Mouse (Mus musculus) liver, adult 2 months (tissue): ENCODE results near the gene Ccdc149. TPM values are rescaled to one million over a fixed set of nuclear protein-coding genes. Genes with fewer than 3 reads are reported as not detected.

ENCODE experiments used
- DNase-seq: peaks from one replicate; pipeline ENCODE4 v3.0.0-alpha.2; 2011; ENCODE audit warnings: low read depth, low spot score; ENCODE audit errors: extremely low read depth
- H3K27ac ChIP-seq: fragments of 200-500 bp; replicated peaks from 2 replicates; pipeline ENCODE4 v1.5.1; 2012; ENCODE audit warnings: low read depth, mild to moderate bottlenecking, control low read depth, inconsistent platforms, low read length; ENCODE audit not compliant: insufficient read depth
- H3K27me3 ChIP-seq: fragments of 200-500 bp; 2 replicates; pipeline ENCODE4 v1.6.1; 2012; ENCODE audit warnings: mild to moderate bottlenecking, moderate library complexity, low read length, inconsistent platforms; ENCODE audit not compliant: control insufficient read depth, insufficient read depth
- H3K36me3 ChIP-seq: fragments of 200-500 bp; 2 replicates; pipeline ENCODE4 v1.6.1; 2012; ENCODE audit warnings: low read length, inconsistent platforms; ENCODE audit not compliant: control insufficient read depth, insufficient read depth
- H3K4me1 ChIP-seq: fragments of 200-500 bp; 2 replicates; pipeline ENCODE4 v1.6.1; 2011; ENCODE audit warnings: low read length; ENCODE audit not compliant: control insufficient read depth, insufficient read depth
- H3K4me3 ChIP-seq: fragments of 200-500 bp; 2 replicates; pipeline ENCODE4 v1.5.1; 2011; ENCODE audit warnings: low read depth, mild to moderate bottlenecking, control low read depth, low read length, moderate library complexity; ENCODE audit not compliant: insufficient read depth
- H3K79me2 ChIP-seq: fragments of 200-500 bp; 2 replicates; pipeline ENCODE4 v1.6.1; 2012; ENCODE audit warnings: inconsistent platforms, mild to moderate bottlenecking, low read length, moderate library complexity; ENCODE audit not compliant: control insufficient read depth, insufficient read depth
- H3K9ac ChIP-seq: fragments of 200-500 bp; 2 replicates; pipeline ENCODE4 v1.6.1; 2012; ENCODE audit warnings: low read depth, mild to moderate bottlenecking, control low read depth, inconsistent platforms, low read length
- CTCF ChIP-seq: fragments of 200-500 bp; IDR thresholded peaks from 2 replicates; pipeline ENCODE4 v1.5.1; 2011; ENCODE audit warnings: low read depth, low read length, control low read depth
- POLR2A ChIP-seq: fragments of 200-500 bp; IDR thresholded peaks from 2 replicates; pipeline ENCODE4 v1.6.1; 2011; ENCODE audit warnings: low read length, control low read depth; ENCODE audit not compliant: insufficient read depth; ENCODE audit errors: extremely low read depth
- WGBS: fragments of 180-500 bp; shearing (Covaris S2); methylation state at CpG from one replicate; pipeline ENCODE4 v1.1.7; 2018; 5-methylcytosine and 5-hydroxymethylcytosine counted together
- polyA plus RNA-seq: library from polyadenylated mRNA; depleted of rRNA; stranded (reverse); fragments of >200 nt; gene quantifications from 2 replicates; pipeline ENCODE4 v1.2.3, GENCODE M21; 2012
- total RNA-seq: library from RNA; depleted of rRNA; stranded (reverse); fragments of >200 nt; gene quantifications from 2 replicates; pipeline ENCODE4 v1.2.3, GENCODE M21; 2014

Ccdc149 gene
- total and polyA plus RNA-seq, 2 experiments = 0.43 to 0.83 TPM

GRCm38 (mm10) chr5:52461434-52462124 is 9.7 kb downstream of the Ccdc149 start:
- Histone ChIP-seq H3K4me3 (no peak overlapping the region), H3K36me3 (no peaks in the 10 kb centered on the region), H3K27ac (no peak overlapping the region), H3K27me3 (no peaks in the 10 kb centered on the region), H3K79me2 (no peaks in the 10 kb centered on the region), H3K4me1 (no peaks in the 10 kb centered on the region), H3K9ac (no peak overlapping the region)
- WGBS = 64% methylated on average over 6 of the region's 6 CpGs
- no peak for DNase-seq
- no peak for TF ChIP-seq POLR2A
- no peak for TF ChIP-seq CTCF

GRCm38 (mm10) chr5:52459308-52459707 is 12.0 kb downstream of the Ccdc149 start:
- Histone ChIP-seq H3K27me3 (no peaks in the 10 kb centered on the region), H3K79me2 (no peaks in the 10 kb centered on the region), H3K36me3 (no peaks in the 10 kb centered on the region), H3K9ac (no peak overlapping the region), H3K4me1 (no peaks in the 10 kb centered on the region), H3K4me3 (no peak overlapping the region), H3K27ac (no peak overlapping the region)
- no peak for TF ChIP-seq CTCF
- no peak for TF ChIP-seq POLR2A
- WGBS = 94% methylated on average over 4 of the region's 4 CpGs
- DNase-seq = no peak

GRCm38 (mm10) chr5:52457154-52457553 is 14.2 kb downstream of the Ccdc149 start:
- no peak for DNase-seq
- H3K27me3 ChIP-seq = no peaks in the 10 kb centered on the region
- no peak overlapping the region for H3K27ac ChIP-seq
- H3K9ac ChIP-seq = no peak overlapping the region
- H3K79me2 ChIP-seq = no peaks in the 10 kb centered on the region
- WGBS = 85% methylated on average over 6 of the region's 6 CpGs
- no peaks in the 10 kb centered on the region for H3K4me1 ChIP-seq
- peaks cover 4% of the 10 kb centered on the region; the same call in 1 of the 2 replicates for H3K36me3 ChIP-seq
- H3K4me3 ChIP-seq = no peak overlapping the region
- TF ChIP-seq POLR2A (no peak), CTCF (no peak)

- WGBS = 89% methylated on average over 9 of the region's 9 CpGs
- Histone ChIP-seq H3K27ac (no peak overlapping the region), H3K4me3 (no peak overlapping the region), H3K4me1 (no peaks in the 10 kb centered on the region), H3K9ac (no peak overlapping the region), H3K79me2 (no peaks in the 10 kb centered on the region), H3K27me3 (no peaks in the 10 kb centered on the region), H3K36me3 (peaks cover 7% of the 10 kb centered on the region; the same call in 1 of the 2 replicates)
- TF ChIP-seq POLR2A (no peak), CTCF (no peak)
- no peak for DNase-seq
Observed at GRCm38 (mm10) chr5:52450821-52451220, 20.5 kb downstream of the Ccdc149 start.

GRCm38 (mm10) chr5:52449187-52449586 is 22.1 kb downstream of the Ccdc149 start:
- DNase-seq = no peak
- Histone ChIP-seq H3K4me1 (no peaks in the 10 kb centered on the region), H3K79me2 (no peaks in the 10 kb centered on the region), H3K27me3 (no peaks in the 10 kb centered on the region), H3K4me3 (no peak overlapping the region), H3K9ac (no peak overlapping the region), H3K27ac (no peak overlapping the region), H3K36me3 (peaks cover 7% of the 10 kb centered on the region; the same call in 1 of the 2 replicates)
- TF ChIP-seq CTCF (no peak), POLR2A (no peak)
- WGBS = 89% methylated on average over 8 of the region's 8 CpGs

GRCm38 (mm10) chr5:52440278-52440677 is 31.0 kb downstream of the Ccdc149 start:
- Histone ChIP-seq H3K79me2 (no peaks in the 10 kb centered on the region), H3K9ac (no peak overlapping the region), H3K27me3 (no peaks in the 10 kb centered on the region), H3K4me1 (no peaks in the 10 kb centered on the region), H3K4me3 (no peak overlapping the region), H3K27ac (no peak overlapping the region), H3K36me3 (no peaks in the 10 kb centered on the region)
- TF ChIP-seq POLR2A = no peak
- no peak for TF ChIP-seq CTCF
- 93% methylated on average over 11 of the region's 11 CpGs for WGBS
- DNase-seq = no peak
